ENCODE assay signal across 14 mouse cellular contexts in the genomic region with DNA sequence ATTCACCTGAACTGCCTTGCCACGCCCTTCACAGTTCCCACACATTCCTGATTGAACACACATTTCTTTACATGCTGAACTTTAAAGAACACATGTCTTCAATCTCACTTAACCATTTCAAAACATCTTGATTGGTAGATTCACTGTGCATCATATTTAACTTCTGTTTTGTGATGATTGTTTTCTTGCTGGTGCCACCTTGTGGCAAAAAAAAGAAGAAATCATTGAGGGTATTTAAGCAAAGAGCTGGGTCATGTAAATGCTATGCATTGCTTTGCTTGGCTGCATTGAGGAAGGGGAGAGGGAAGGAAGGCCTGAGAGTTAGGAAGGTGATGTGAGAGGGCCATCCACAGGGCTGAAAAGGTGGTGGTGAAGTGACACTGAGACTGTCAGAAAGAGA.
DNase-seq lines count a peak whose midpoint lies in the region; TF ChIP-seq lines count a peak whose summit lies in the region.
"Had no signal": no experiment of that assay in that cellular context is flagged by ENCODE, and none has a peak within 500 bp of the region (broad histone marks: within the 10 kb centered on the region; RNA-seq: fewer than 3 reads in every experiment).

No protein-coding gene starts in this region.

- H3K4me3 ChIP-seq in kidney, adult 2 months (ENCODE audit: insufficient read depth, low read depth, low read length) = no peak overlapping the region
- no peak overlapping the region for H3K4me3 ChIP-seq in lung, adult 2 months (replicated peaks; ENCODE audit: extremely low read depth, low read depth, low read length)
- H3K4me3 ChIP-seq: limb, embryonic 12.5 days; lung, embryonic 15.5 days had no signal

- H3K27me3 ChIP-seq in kidney, adult 2 months (replicated peaks; ENCODE audit: control insufficient read depth, insufficient read depth, low read length) = no peaks in the 10 kb centered on the region
- H3K27me3 ChIP-seq: limb, embryonic 12.5 days; lung, embryonic 15.5 days had no signal

- 49% methylated on average over 1 of the region's 1 CpGs for WGBS in kidney, adult 2 months
- 61% methylated on average over 1 of the region's 1 CpGs for WGBS in lung, adult 2 months

- no peak overlapping the region for H3K27ac ChIP-seq in kidney, adult 2 months (ENCODE audit: insufficient read depth, low read depth, low read length)
- H3K27ac ChIP-seq: limb, embryonic 12.5 days; lung, embryonic 15.5 days had no signal

- peak; percentile 26 for DNase-seq in embryo, embryonic 10.5 days (ENCODE audit: low spot score)
- DNase-seq in embryo, embryonic 9.5 days (ENCODE audit: extremely low spot score) = no peak
- peak; percentile 21 for DNase-seq in kidney, adult 2 months
- no peak for DNase-seq in kidney, adult 8-10 months
- DNase-seq in lung, postnatal 36 days = peak; percentile 14
- DNase-seq in lung, adult 2 months = no peak
- DNase-seq in retina, postnatal 7 days (ENCODE audit: low read depth, low spot score) = peak; percentile 21
- no peak for DNase-seq in urinary bladder, adult 2 months (ENCODE audit: low spot score)
- DNase-seq: adrenal gland, adult 2 months; heart, adult 11 months; heart, postnatal 14 days had no signal

- no peaks in the 10 kb centered on the region for H3K4me1 ChIP-seq in kidney, adult 2 months (ENCODE audit: control insufficient read depth, insufficient read depth, low read length)
- H3K4me1 ChIP-seq in lung, adult 2 months (ENCODE audit: control insufficient read depth, insufficient read depth, low read length) = no peaks in the 10 kb centered on the region
- H3K4me1 ChIP-seq: limb, embryonic 12.5 days; lung, embryonic 15.5 days had no signal

- TF ChIP-seq CTCF in kidney, adult 2 months (conservative IDR thresholded peaks at IDR 0.05; ENCODE audit: insufficient read depth, insufficient read length, low read depth, low read length) = no peak
- no peak for TF ChIP-seq CTCF in lung, adult 2 months (IDR thresholded peaks at IDR 0.05; ENCODE audit: insufficient read depth, low read length)

- H3K36me3 ChIP-seq in kidney, adult 2 months (ENCODE audit: control insufficient read depth, insufficient read depth, low read length) = no peaks in the 10 kb centered on the region
- H3K36me3 ChIP-seq: G1E; limb, embryonic 12.5 days; lung, embryonic 15.5 days had no signal

- TF ChIP-seq POLR2A in kidney, adult 2 months (IDR thresholded peaks at IDR 0.05; ENCODE audit: low read depth, low read length) = no peak
- no peak for TF ChIP-seq POLR2A in lung, adult 2 months (IDR thresholded peaks at IDR 0.05; ENCODE audit: borderline replicate concordance, extremely low read depth, low read depth, low read length)

Comparison
In these comparisons a context has a peak if more than half of its experiments do, and no peak if none do; other contexts are left out.
1. DNase-seq: peak in embryo, embryonic 10.5 days (single experiment), kidney, adult 2 months (single experiment), lung, postnatal 36 days (single experiment) and retina, postnatal 7 days (single experiment); none in embryo, embryonic 9.5 days (single experiment), kidney, adult 8-10 months (0 of 2), lung, adult 2 months (single experiment) and urinary bladder, adult 2 months (single experiment).